Mouse (Mus musculus) olfactory bulb, adult 2 months (tissue): ENCODE measurements around the gene Dll4.

Source experiments
- CTCF ChIP-seq: fragments of 200-500 bp; IDR thresholded peaks from 2 replicates; pipeline ENCODE4 v1.5.1; 2012; ENCODE audit warnings: low read depth, mild to moderate bottlenecking, low read length, moderate library complexity; ENCODE audit not compliant: insufficient read depth
- POLR2A ChIP-seq: fragments of 200-500 bp; IDR thresholded peaks from 2 replicates; pipeline ENCODE4 v1.6.1; 2012; ENCODE audit warnings: mild to moderate bottlenecking, low read depth, low read length, moderate library complexity; ENCODE audit not compliant: insufficient read depth

DNA sequence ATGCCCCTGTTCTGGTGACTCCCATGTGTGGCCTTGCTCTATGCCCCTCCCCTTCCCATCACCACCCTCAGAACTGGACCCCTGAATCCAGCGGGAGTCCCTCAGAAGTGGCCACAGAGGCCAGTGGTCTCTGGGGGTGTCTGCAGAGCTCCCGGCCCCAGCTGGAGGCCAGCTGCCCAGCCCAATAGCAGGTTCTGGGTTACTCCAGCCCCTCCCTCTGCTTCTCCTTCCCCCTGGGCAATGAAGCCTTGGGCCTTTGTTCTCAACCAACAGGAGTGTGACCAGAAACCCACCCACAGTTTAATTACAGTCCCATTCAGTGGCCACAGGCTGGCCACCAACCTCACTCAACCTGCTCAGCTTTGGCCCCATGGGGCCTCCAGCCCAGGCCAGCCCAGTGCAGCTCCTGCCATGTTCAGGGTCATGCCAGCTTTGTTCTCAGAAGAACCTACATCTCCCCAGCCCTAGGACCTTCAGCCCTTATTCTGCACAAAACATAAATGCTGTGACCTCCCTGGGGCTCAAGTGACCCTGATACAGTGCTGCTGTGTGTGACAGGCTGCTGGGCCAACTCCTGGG lies 13.1 kb upstream of the Dll4 start:
- no peak for TF ChIP-seq POLR2A
- TF ChIP-seq CTCF, result no peak
